Mouse (Mus musculus) B cell, adult 67 days (primary cell): Measurements from ENCODE around the gene Rab25. TPM values are rescaled to one million over a fixed set of nuclear protein-coding genes. Genes with fewer than 3 reads are reported as not detected.

Experiments used
- total RNA-seq, 2 experiments: library from RNA; stranded (reverse); gene quantifications; 4 replicates each; pipeline ENCODE4 v1.2.4; 2023

Gene Rab25
- 1 to 10 TPM; 1.1 to 2.7 TPM for total RNA-seq

GRCm38 (mm10) chr3:88548180-88548917 is at the start of gene Rab25:
Rab25 (minus strand) TSS chr3:88548300.

GRCm38 (mm10) chr3:88575540-88575939 is 27.4 kb upstream of the Rab25 start, which contains the start of gene Ssr2:
Ssr2 (plus strand) TSS chr3:88575876.

DNA sequence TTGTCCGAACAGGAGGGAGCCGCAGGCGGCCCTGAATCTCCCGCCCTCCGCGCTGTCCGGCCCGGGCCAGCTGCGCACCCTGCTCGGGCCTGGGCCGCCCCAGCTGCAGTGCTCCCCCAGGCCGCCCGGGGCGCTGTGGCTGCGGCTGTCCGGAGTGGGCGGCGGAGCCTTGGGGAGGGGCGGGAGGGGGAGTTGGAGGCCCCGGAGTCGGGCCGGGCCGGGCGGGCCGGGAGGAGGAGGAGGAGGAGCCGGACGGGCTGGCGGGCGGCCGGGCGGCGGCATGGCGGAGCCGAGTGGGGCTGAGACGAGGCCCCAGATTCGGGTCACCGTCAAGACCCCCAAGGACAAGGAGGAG is 5.4 kb upstream of the Rab25 start, which contains the start of gene Ubqln4:
Ubqln4 (plus strand) TSS at position 234 of the 355 bp plus-strand sequence.

DNA sequence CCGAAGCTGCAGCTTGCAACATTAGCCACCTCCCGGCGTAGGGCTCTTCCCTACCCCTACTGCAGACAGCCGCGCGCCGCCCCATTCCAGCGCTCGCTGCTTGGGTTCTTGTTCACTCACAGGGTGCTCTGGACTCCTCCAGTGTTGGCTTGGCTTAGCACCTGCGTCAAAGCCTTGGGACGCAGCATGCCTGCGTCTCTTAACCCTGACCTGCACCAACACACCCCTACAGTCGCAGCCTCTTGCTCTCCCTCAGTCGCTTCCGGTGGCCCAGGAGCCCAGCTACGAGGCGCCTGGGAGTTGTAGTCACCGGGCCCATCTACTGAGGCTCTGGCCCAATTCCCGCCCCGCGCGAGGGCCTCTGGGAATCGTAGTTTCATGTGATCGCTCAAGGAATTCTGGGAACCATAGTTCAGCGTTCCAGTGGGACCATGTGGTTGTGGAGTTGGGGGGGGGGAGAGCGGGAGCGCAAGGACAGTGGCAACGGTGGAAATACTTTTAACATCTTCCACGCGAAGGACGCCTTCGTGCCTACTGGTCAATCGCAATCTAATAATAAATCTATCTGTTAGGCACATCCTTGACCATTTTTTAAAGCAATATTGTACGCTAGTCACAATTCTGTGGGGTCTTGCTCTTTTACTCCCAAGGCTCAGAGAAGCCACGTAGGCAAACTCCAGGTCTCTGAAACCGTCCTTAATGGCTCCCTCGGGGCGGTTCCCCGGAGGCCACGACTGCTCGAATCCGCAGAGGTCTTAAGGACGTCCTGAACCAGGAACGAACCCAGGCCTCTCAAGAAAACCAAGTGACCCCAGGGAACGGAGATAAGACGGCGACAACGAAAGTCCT is 4.8 kb upstream of the Rab25 start, which contains the start of gene Lamtor2:
Lamtor2 (minus strand) TSS at position 399 of the 849 bp plus-strand sequence.

GRCm38 (mm10) chr3:88532299-88532674 is 15.8 kb downstream of the Rab25 start, which contains the start of gene Mex3a:
Mex3a (plus strand) TSS chr3:88532395.

GRCm38 (mm10) chr3:88509692-88510420 is 38.2 kb downstream of the Rab25 start, which contains the start of gene Lmna:
Lmna (minus strand) TSS chr3:88509956.

Other genes with a start within 250 kb of the Rab25 start
- 100 to 1,000 TPM; 123 to 143 TPM for gene Glmp, start 223.3 kb downstream of the Rab25 start, total RNA-seq
- gene Tmem79, start 212.2 kb downstream of the Rab25 start, total RNA-seq, result 1 to 10 TPM in 1 of 2 experiments, under 1 TPM in 1; 0.42 to 1.2 TPM
- 100 to 1,000 TPM; 144 TPM for gene Smg5, start 212.0 kb downstream of the Rab25 start, total RNA-seq
- gene Paqr6, start 183.7 kb downstream of the Rab25 start, total RNA-seq, result 1 to 10 TPM; 3.7 to 4.6 TPM
- gene Bglap3, start 175.6 kb downstream of the Rab25 start, total RNA-seq, result 1 to 10 TPM in 1 of 2 experiments, not detected in 1; 1.7 TPM
- gene Bglap2, start 169.6 kb downstream of the Rab25 start, total RNA-seq, result not detected
- not detected for gene Bglap, start 163.8 kb downstream of the Rab25 start, total RNA-seq
- gene Pmf1, start 138.0 kb downstream of the Rab25 start, total RNA-seq, result 10 to 100 TPM; 52.3 to 62.4 TPM
- 10 to 100 TPM; 15.1 to 18.4 TPM for gene Slc25a44, start 123.2 kb downstream of the Rab25 start, total RNA-seq
- 1 to 10 TPM; 1.8 to 3.5 TPM for gene Sema4a, start 87.1 kb downstream of the Rab25 start, total RNA-seq
- gene Lmna, start 38.3 kb downstream of the Rab25 start, total RNA-seq, result 1 to 10 TPM; 2.7 to 8.9 TPM
- 1 to 10 TPM; 1.1 to 1.4 TPM for gene Mex3a, start 15.9 kb downstream of the Rab25 start, total RNA-seq
- 100 to 1,000 TPM in 1 of 2 experiments, 10 to 100 TPM in 1; 84.6 to 103 TPM for gene Lamtor2, start 4.8 kb upstream of the Rab25 start, total RNA-seq
- 10 to 100 TPM; 48.4 to 50.3 TPM for gene Ubqln4, start 5.5 kb upstream of the Rab25 start, total RNA-seq
- 10 to 100 TPM; 70.8 to 73.9 TPM for gene Ssr2, start 27.6 kb upstream of the Rab25 start, total RNA-seq
- 100 to 1,000 TPM; 275 to 277 TPM for gene Arhgef2, start 57.7 kb upstream of the Rab25 start, total RNA-seq
- gene Rxfp4, start 104.8 kb upstream of the Rab25 start, total RNA-seq, result not detected
- 100 to 1,000 TPM; 130 to 137 TPM for gene Khdc4, start 137.5 kb upstream of the Rab25 start, total RNA-seq
- gene Rit1, start 168.5 kb upstream of the Rab25 start, total RNA-seq, result 10 to 100 TPM; 32.8 to 37.0 TPM
- 1 to 10 TPM; 3.5 to 3.6 TPM for gene Syt11, start 226.9 kb upstream of the Rab25 start, total RNA-seq